Mouse (Mus musculus) gastrocnemius, postnatal 36 days (tissue): ENCODE measurements at regions not wholly inside any gene's neighbourhood (a gene's known extent, or its start where the extent isn't known, plus 50 kb on each side); places are given as distances from the start of the nearest gene placed in this dataset.
A peak's percentile ranks its signal among the peaks of the same experiment; 100 is the strongest.

Experiments used
- DNase-seq, 2 experiments: peaks; one replicate each; pipeline ENCODE4 v3.0.0; 2022
- intact Hi-C: fragments of 180-260 bp; cut with DNase I; formaldehyde crosslinking; loops from one replicate; pipeline ENCODE4 v1.15.1; 2025

GRCm38 (mm10) chr12:35733580-35733979 is 191.8 kb upstream of the Agr3 start:
- intact Hi-C loops: no loop called here
- no peak for DNase-seq

GRCm38 (mm10) chr12:35725910-35726309 is 191.1 kb upstream of the Ahr start:
- intact Hi-C loops: no loop called here
- no peak for DNase-seq

GRCm38 (mm10) chr12:35724132-35724531 is 189.3 kb upstream of the Ahr start:
- intact Hi-C loops: no loop called here
- no peak for DNase-seq

GRCm38 (mm10) chr12:35712671-35713070 is 177.8 kb upstream of the Ahr start:
- no peak for DNase-seq

GRCm38 (mm10) chr12:35711549-35712070 is 176.8 kb upstream of the Ahr start:
- intact Hi-C loops: no loop called here
- no peak for DNase-seq

More at GRCm38 (mm10) chr12:35712671-35713070, 177.8 kb upstream of the Ahr start:
- intact Hi-C loops: no loop called here

- intact Hi-C loops: no loop called here
These were observed 175.5 kb upstream of the Ahr start for GRCm38 (mm10) chr12:35710323-35710722.

GRCm38 (mm10) chr12:35703479-35703878 is 168.6 kb upstream of the Ahr start:
- no peak for DNase-seq
- intact Hi-C loops: no loop called here

More at GRCm38 (mm10) chr12:35710323-35710722, 175.5 kb upstream of the Ahr start:
- DNase-seq: no peak

- intact Hi-C loops: no loop called here
- no peak for DNase-seq
These were observed 167.8 kb upstream of the Ahr start for GRCm38 (mm10) chr12:35702674-35703073.

- DNase-seq: no peak
- intact Hi-C loops: no loop called here
These were observed 159.4 kb upstream of the Ahr start for GRCm38 (mm10) chr12:35694253-35694652.

GRCm38 (mm10) chr12:35690914-35691313 is 156.1 kb upstream of the Ahr start:
- intact Hi-C loops: no loop called here
- DNase-seq: no peak

GRCm38 (mm10) chr12:35686231-35686630 is 151.4 kb upstream of the Ahr start:
- intact Hi-C loops: no loop called here
- no peak for DNase-seq

- intact Hi-C loops: no loop called here
- no peak for DNase-seq
These were observed 150.4 kb upstream of the Ahr start for GRCm38 (mm10) chr12:35685189-35685588.

- intact Hi-C loops: no loop called here
- DNase-seq: no peak
These were observed 147.1 kb upstream of the Ahr start for GRCm38 (mm10) chr12:35681864-35682449.

- intact Hi-C loops: loop anchor here (10.0 kb wide), 1 partner anchor 155 kb away; no protein-coding TSS in a partner anchor
- DNase-seq: no peak
These were observed 145.1 kb upstream of the Ahr start for GRCm38 (mm10) chr12:35679903-35680302.

- intact Hi-C loops: loop anchor here (10.0 kb wide), 1 partner anchor 154 kb away; no protein-coding TSS in a partner anchor
- no peak for DNase-seq
These were observed 144.2 kb upstream of the Ahr start for GRCm38 (mm10) chr12:35679025-35679424.

- peak in 1 of 2 experiments; percentile 18 for DNase-seq
- intact Hi-C loops: loop anchor here (10.0 kb wide), 1 partner anchor 150 kb away; no protein-coding TSS in a partner anchor
These were observed 139.6 kb upstream of the Ahr start for GRCm38 (mm10) chr12:35674487-35674886.

GRCm38 (mm10) chr12:35670980-35671379 is 136.1 kb upstream of the Ahr start:
- no peak for DNase-seq
- intact Hi-C loops: loop anchor here (10.0 kb wide), 1 partner anchor 146 kb away; no protein-coding TSS in a partner anchor

GRCm38 (mm10) chr12:35668716-35669115 is 133.9 kb upstream of the Ahr start:
- no peak for DNase-seq
- intact Hi-C loops: no loop called here

GRCm38 (mm10) chr12:35667705-35668104 is 132.9 kb upstream of the Ahr start:
- intact Hi-C loops: no loop called here
- no peak for DNase-seq

GRCm38 (mm10) chr12:35667218-35667617 is 132.4 kb upstream of the Ahr start:
- no peak for DNase-seq
- intact Hi-C loops: no loop called here

- no peak for DNase-seq
- intact Hi-C loops: no loop called here
These were observed 131.2 kb upstream of the Ahr start for GRCm38 (mm10) chr12:35666062-35666461.

GRCm38 (mm10) chr12:35663062-35663461 is 128.2 kb upstream of the Ahr start:
- intact Hi-C loops: no loop called here
- DNase-seq: no peak
